Mouse (Mus musculus): ENCODE measurements around the gene Lsm12.

DNA sequence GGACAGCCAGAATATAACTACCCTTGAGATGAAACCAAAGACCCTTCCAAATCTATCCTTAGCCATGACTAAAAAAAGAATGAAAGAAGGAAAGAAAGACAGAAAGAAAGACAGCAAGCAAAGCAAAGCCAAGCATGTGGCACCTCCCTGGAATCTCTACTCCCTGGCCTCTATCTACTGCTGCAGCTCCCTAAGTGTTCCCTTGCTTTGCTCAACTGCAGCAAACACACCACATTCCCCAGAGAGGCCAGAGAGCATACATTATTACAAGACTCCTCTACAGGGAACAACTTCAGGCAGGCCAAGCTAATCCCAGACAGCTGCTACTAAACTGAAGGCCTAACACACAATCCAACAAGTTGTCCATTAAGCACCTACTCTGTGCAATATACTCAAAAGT, 5.3 kb downstream of the Lsm12 start:
- no peak for TF ChIP-seq CTCF (IDR thresholded peaks at IDR 0.05)
- TF ChIP-seq EP300 (IDR thresholded peaks at IDR 0.05), result no peak

Measured in lung, postnatal 0 days (tissue).